Mouse (Mus musculus) adrenal gland, postnatal 36 days (tissue): ENCODE results near the gene Tmem131l. TPM values are rescaled to one million over a fixed set of nuclear protein-coding genes. Genes with fewer than 3 reads are reported as not detected.
"Not testable (repeated sequence)": the region's sequence is repeated elsewhere in the genome, so short reads cannot be mapped to it uniquely, and the experiment has no call there.

Experiments used
- DNase-seq, 2 experiments: peaks; one replicate each; pipeline ENCODE4 v3.0.0; 2021; ENCODE audit warnings: mixed read lengths in 1 of 2
- total RNA-seq, 2 experiments: library from RNA; stranded (reverse); gene quantifications; 2 replicates each; pipeline ENCODE4 v1.2.3; 2021

The Tmem131l gene
- total RNA-seq, 2 experiments from 2014 or later: 32.6 to 34.5 TPM

GRCm38 (mm10) chr3:83915102-83915501 lies 124.9 kb downstream of the Tmem131l start:
- DNase-seq: peak; percentile 36 to 48

DNA sequence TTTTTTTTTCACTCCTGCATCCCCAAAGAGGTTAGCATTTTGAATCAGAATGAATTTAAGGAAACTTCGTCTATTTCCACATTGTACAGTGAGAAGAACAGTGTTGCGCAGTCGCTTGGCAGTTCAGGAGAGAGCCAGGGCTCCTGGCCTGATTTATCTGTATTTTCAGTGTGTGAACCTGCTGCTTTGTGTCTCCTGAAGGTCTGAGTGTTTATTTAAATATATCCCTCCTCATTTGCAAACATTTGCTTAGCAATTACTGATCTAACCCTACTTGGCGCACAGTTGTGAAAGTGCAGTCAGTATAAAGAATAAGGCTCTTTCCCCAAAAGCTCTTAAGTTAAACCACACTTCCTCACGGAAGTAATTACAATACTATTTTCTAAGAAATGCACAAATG lies 129.3 kb downstream of the Tmem131l start:
- DNase-seq: no peak

GRCm38 (mm10) chr3:83906185-83906584 lies 133.8 kb downstream of the Tmem131l start:
- DNase-seq: no peak

DNA sequence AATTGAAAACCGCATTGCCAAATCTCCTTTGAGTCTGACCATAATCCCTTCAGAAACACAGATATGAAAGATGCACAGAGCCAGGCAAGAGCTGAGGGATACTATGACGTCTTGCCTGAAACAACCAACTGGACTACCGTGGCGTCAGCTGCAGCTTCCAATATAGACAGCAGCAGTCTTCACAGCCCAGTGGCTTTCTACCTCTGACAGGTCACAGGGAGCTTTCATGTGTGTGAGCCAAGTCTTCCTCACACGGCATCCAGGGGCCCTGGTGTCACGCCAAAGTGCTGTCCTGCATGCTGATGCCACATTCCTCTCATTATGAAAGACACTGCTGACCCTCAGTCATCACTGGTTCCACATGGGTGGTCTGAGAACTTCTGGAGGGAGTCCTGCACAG lies 134.8 kb downstream of the Tmem131l start:
- DNase-seq: no peak

DNA sequence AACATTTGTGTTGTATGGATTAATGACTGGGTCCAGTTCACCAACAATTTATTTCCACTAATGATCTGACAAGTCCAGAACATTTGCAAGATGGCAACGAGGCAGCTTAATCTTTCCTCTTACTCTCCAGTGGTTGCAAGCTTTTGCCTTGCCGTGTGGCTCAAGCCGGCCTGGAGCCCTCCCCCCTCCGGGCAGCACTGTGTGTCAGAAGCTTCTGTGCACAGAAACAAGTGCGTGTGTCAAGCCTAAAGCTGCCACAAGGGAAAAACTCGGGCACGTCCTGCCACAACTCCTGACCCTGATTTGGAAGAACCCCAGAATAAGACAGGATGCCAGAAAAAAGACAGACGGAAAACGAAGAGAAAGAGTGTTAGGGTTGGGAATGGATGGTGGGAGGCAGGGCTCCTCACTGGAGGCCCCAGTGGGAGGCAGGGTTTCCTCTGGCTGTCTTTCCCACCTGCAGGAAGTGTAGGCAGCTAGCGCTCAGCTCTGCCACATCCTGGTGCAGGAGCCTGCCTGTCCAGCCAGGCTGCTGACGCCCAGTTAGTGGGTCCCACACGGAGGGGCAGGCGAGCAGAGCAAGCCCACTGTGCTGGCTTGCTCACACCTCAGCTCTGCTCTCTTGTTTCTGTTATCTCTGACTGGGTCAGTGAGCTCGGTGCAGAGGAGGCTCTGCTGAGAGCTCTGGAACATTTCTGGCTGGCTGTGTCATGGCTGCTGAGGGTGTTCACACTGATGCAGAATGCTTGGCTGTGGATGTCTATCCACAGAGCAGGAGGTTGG lies 135.6 kb downstream of the Tmem131l start:
- DNase-seq: peak in 1 of 2 experiments; percentile 22

GRCm38 (mm10) chr3:83902943-83903342 lies 137.0 kb downstream of the Tmem131l start:
- no peak for DNase-seq

DNA sequence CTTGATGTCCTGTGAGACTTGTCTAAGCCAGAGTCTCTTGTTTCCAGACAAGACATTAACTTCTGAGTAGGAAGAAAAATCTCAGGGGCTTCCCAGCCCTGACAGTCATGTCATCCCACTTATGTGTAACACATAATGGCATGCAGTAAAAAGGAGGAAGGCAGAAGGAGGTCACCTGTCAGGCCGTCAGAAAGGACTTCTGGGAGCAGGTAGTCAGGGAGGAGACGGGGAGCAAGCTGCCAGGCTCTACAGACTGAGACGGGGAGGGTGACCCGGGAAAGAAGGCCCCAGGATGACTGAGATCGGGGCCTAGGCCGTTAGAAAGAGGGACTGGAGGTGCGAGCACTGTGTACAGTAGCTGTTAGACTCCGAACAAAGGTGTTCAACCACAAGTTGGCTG lies 137.5 kb downstream of the Tmem131l start:
- DNase-seq: no peak

DNA sequence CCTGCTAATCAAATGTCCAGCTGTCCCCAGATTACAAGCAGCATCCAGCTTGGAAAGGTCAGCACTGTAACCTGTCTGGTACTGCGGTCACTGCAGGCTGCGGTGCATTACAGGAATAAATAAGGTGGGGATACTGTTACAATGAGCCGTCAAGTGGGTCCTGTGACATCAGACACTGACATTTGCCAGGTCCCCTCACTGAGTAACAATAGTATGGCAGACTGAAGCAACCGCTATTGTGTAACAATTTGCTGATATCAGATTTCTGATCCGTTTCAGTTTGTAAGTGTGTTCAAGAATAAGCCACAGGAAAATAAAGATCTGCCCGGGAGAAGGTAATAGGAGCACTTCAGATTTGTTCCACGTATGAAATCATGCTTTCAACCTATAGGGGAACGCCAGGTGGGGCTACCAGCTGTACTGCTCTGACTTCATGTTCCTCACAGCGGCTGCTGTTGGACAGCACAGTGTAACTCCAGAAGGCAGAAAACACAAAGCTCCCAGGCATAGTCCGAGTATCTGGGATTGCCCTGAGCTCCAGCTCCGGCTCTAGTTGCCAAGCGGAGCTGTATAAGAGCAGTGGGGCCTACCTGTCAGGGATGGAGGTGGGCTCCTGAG lies 139.1 kb downstream of the Tmem131l start:
- no peak for DNase-seq

DNA sequence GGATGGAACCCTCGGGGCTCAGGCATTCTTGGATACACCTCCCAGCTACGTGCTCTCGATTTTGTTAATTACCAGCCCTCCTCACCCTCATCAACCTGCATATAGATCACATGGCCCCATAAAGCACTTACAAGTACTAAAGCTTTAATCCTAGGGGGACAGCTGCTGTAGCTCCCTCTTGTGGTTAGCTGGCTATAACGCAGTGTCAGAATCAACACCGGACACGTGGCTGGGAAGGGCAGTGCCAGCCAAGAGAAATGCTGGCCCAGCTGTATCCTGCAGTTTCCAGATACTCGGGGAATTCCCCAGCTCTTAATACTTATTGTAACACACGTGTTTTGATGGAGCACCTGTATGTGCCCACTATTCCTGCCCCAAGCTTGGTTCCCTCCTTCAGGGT lies 140.4 kb downstream of the Tmem131l start:
- DNase-seq: peak; percentile 71 to 75

DNA sequence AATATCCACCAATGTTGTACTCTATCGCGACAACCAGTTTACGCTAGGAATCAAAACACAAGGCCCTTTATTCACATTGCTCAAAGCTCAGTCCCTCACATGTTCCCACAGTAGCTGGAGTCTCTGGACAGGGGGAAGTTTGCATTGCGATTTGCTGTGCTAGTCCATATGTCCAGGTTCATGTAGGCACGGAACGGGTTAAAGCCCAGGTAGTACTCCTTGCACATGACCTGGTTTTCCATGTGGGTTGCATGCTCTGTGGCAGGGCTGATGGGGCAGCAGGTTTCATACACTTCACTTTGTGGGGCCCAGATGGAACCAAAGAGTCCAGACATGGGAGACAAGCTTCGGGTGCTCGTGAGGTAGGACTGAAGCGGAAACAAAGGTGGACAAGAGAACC lies 141.7 kb downstream of the Tmem131l start:
- DNase-seq: no peak

GRCm38 (mm10) chr3:83895811-83896210 lies 144.2 kb downstream of the Tmem131l start:
- DNase-seq: no peak

- no peak for DNase-seq
These were observed 144.9 kb downstream of the Tmem131l start for GRCm38 (mm10) chr3:83895111-83895510.

- DNase-seq: no peak
These were observed 154.8 kb downstream of the Tmem131l start for GRCm38 (mm10) chr3:83885163-83885562.

GRCm38 (mm10) chr3:83879261-83880050 lies 160.5 kb downstream of the Tmem131l start:
- DNase-seq: not testable (repeated sequence)

DNA sequence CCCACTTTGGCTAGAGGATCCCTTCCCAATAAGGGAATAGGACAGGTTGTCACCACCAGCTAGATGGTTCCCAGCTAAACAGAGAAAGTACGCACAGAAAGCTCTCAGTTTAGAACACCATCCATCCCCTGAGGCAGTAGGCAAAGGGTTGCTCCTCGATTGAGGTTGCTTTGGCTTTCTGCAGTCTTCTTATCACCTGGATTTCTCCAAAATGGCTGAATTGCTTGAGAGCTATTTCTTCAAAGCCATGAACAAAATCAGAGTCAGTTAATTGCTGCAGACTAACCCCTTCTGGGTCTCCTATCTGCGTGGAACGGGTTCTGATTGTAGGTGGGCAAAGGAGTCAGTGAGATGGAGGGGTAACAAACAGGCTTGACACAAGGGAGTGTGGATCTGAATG lies 161.2 kb downstream of the Tmem131l start:
- no peak for DNase-seq

GRCm38 (mm10) chr3:83876299-83876698 lies 163.7 kb downstream of the Tmem131l start:
- no peak for DNase-seq

GRCm38 (mm10) chr3:83875078-83875477 lies 164.9 kb downstream of the Tmem131l start:
- not testable (repeated sequence) for DNase-seq

DNA sequence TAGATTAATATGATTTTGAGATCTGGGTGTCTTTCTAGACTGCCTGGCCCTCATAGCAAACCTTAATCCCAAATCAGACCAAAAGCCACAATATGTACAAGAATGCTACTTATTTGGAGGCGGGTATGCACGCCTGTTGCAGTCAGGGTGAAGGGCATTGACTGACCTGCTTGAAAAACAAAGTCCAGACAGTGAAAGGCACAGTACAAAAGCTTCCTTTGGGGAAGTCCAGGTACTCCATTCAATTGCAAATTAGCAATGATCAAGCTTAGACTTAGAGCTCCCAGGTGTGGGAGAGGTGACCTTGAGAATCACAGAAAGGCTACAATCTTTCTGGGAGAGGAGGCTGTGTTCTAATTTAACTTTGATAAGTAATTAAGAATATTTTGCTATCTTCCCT lies 167.1 kb downstream of the Tmem131l start:
- DNase-seq: not testable (repeated sequence)

- not testable (repeated sequence) for DNase-seq
These were observed 168.0 kb downstream of the Tmem131l start for GRCm38 (mm10) chr3:83871962-83872361.

- not testable (repeated sequence) for DNase-seq
These were observed 168.4 kb downstream of the Tmem131l start for GRCm38 (mm10) chr3:83871559-83871958.

DNA sequence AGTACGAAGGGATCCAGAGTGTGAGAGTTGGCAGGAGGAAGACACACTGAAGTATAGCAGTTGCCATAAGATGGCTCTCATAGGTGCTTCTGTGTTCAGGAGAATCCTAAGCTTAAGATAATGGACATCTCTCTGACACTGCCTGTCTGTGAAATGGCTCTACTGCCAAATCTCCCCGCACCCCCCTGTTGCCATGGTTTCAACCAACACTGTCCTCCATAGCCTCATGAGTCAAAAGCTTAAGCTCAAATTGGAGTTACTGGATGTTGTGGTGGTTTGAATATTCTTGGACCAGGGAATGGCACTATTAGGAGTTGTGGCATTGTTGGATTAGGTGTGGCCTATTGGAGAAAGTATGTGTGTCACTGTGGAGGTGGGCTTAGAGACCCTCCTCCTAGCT lies 170.2 kb downstream of the Tmem131l start:
- no peak for DNase-seq

GRCm38 (mm10) chr3:83867026-83867425 lies 172.9 kb downstream of the Tmem131l start:
- DNase-seq: not testable (repeated sequence)

- peak; percentile 85 to 86 for DNase-seq
These were observed 174.8 kb downstream of the Tmem131l start for GRCm38 (mm10) chr3:83865216-83865615.
